Mouse (Mus musculus) adrenal gland, adult 2 months (tissue): ENCODE results near the gene Lmo7. TPM values are rescaled to one million over a fixed set of nuclear protein-coding genes. Genes with fewer than 3 reads are reported as not detected.

Source experiments
- DNase-seq: peaks from one replicate; pipeline ENCODE4 v3.0.0; 2021
- long read RNA-seq: library from polyadenylated mRNA; stranded (forward); transcript quantifications from one replicate; pipeline ENCODE4 v2.0.0, GENCODE M21; 2021
- polyA plus RNA-seq: library from polyadenylated mRNA; depleted of rRNA; stranded (reverse); fragments of >200 nt; gene quantifications from 2 replicates; pipeline ENCODE4 v1.2.3, GENCODE M21; 2012; rRNA removed
- total RNA-seq, 2 experiments: library from RNA; stranded (reverse); gene quantifications; 2 replicates each; pipeline ENCODE4 v1.2.3; 2021

Lmo7 gene
- total RNA-seq = 10 to 100 TPM; 17.5 to 29.8 TPM
- 12.9 and 13.1 TPM in 2 replicates for polyA plus RNA-seq
- long read RNA-seq, partial matches to known transcripts = 1 of 5 reads
- long read RNA-seq, other reads (novel, unspliced or antisense) = 4 of 5 reads

- DNase-seq = peak; percentile 93
Measured at GRCm38 (mm10) chr14:101729237-101729971, at the start of gene Lmo7, which contains the start of gene Gm9922. Gene Lmo7, plus strand, starts transcription at chr14:101729957. Gene Gm9922, minus strand, starts transcription at chr14:101729814.

DNA sequence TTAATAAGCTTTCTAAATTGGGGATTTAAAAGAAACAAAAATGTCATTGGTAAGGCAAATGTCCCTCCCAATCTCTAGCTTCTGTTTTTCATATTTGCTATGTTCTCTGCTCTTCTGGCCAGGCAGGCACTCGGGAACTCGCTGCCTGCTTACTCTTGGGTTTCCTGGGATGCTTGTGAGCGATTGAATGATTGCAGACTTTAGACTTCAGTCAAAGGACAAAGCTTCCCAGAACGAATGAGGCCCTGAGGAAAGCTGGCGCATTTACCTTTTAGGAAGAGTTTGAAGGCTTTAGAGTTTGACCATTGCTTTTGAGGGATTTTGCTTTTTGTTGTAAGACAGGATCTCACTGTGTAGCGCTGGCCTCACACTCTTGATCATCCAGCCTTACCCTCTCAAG lies 42.1 kb upstream of the Lmo7 start:
- DNase-seq = no peak

- no peak for DNase-seq
Measured at GRCm38 (mm10) chr14:101688406-101688805, 41.4 kb upstream of the Lmo7 start.

- no peak for DNase-seq
Measured at GRCm38 (mm10) chr14:101704479-101704878, 25.3 kb upstream of the Lmo7 start.

DNA sequence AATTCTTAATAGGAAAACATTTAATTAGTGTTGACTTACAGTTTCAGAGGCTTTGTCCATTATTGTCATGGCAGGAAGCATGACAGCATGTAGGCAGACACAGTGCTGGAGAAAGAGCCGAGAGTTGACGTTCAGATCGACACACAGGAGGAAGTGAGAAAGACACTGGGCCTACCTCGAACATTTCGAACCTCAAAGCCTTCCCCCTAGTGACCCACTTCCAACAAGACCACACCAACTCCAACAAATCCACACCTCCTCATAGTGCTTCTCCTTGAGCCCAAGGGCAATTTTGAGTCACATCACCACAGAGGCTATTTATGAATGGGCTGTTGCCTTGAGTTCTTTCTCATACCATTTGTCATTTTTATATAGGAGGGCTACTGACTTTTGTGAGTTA lies 22.7 kb upstream of the Lmo7 start:
- DNase-seq = peak; percentile 31

DNA sequence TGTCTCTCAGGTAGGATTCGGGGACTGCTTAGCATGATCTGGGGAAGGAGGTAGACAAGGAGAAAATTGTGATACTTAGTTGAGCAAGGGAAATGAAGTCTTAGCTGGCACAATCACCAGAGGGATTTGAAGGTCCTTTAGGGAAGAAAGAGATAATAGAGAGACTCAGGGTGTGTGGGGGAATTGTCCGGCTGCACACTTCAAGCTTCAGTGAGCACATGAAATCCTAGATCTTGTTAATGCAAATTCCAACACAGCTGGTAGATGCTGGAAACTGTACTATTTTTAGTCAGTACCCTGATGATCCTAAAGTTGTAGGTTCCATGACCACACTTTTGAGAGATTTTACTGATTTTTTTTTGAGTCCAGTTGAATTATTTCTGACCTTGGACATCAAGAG lies 15.3 kb upstream of the Lmo7 start:
- DNase-seq = no peak

- no peak for DNase-seq
Measured at GRCm38 (mm10) chr14:101729972-101730692, 375 bp downstream of the Lmo7 start.

DNA sequence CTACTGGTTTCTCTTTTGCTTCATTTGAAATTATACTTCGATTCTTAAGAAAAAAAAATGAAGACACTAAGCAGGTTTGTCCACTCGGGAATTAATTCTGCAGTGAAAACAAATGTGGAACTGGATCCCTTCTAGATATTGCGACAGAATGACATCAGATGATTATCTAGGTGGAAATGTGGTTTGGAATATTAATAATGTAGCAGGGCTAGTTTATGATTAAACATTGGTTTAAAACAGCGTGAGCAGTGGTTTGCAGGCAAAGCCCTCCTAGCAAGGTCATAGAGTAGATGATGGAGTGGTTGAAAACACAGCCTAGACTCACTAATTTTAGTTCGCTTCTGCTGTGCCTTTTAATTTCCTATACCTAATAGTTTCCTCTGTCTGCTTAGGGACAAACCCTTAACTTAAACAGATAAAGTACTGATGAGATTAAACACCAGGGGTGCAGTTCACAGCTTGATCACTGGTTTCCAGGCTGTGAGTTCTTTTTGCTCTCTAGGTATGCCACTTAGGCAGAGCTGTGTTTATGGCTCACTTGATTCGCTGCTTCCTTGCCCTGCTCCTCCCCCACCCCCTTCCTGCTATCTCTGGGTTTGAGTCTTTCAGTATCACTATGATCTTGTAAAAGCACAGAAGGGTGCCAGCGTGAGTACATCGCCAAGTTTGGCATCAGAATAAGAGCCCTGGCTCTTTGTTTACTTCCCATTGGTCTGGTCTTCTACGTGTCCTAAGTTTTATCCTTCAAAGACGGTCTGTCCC lies 4.0 kb downstream of the Lmo7 start:
- no peak for DNase-seq

DNA sequence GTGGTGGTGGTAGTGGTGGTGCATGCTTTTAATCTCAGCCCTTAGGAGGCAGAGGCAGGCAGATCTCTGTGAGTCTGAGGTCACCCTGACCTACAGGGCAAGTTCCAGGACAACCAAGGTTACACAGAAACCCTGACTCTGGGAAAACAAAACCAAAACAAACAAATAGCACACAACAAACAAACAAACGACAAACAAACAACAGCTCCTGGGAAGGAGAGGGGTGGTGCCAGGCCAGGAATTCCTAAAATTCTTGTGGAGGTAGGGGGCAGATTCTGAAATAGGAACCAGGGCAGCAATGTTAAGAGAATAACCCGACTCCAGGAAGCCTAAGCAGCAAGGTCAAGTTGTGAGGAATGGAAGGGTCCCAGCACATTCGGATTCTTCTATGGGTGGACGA lies 7.7 kb downstream of the Lmo7 start:
- no peak for DNase-seq

DNA sequence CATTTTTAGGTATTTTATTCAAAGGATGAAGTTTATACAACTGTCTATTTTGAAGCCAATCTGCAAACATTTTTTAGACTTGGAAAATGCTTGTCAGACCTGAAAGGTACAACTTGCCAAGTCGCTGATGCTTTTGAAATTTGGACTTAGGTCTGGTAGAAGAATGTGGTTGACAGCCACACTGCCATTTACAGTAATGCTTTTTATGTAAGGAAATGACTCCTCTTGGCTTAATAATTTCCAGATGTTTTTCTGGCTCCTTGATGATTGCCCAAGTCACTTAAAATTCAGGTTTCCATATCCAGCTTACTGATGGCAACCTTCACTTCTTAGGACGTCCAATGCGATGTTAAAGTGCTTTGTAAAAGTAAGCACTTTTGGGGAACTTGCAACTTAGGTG lies 16.9 kb downstream of the Lmo7 start:
- no peak for DNase-seq

DNA sequence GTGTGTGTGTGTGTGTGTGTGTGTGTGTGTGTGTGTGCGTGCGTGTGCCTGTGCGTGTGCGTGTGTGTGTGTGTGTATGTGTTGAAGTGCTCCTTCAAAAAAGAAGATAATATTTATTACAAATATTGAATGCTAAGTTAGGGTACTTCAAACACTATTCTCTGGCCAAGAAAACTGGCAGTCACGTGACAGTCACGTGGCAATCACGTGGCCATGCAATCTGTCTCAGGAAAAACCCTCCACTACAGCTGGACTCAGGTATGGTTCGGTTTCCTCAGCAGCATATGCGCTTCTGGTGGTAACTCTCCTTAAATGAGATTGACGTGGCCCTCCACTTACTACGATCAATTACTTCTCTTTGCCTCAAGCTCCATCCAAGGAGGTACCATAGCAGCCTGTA lies 18.1 kb downstream of the Lmo7 start:
- no peak for DNase-seq

DNA sequence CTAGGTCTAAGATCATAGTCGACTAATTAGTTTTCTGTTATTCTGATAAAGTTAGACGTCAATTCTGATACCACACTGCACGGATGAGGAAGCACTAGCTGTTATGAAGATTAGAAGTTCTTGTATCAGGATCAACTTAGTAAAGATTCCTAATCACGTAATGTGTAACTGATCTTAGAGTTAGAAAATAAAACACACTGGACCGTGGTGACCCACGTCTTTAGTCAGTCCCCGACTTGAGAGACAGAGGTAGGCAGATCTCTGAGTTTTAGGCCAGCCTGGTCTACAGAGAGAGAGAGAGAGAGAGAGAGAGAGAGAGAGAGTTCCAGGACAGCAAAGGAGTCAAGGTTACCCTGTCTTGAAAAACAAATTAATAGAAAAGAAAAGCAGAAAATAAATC lies 18.7 kb downstream of the Lmo7 start:
- no peak for DNase-seq

DNA sequence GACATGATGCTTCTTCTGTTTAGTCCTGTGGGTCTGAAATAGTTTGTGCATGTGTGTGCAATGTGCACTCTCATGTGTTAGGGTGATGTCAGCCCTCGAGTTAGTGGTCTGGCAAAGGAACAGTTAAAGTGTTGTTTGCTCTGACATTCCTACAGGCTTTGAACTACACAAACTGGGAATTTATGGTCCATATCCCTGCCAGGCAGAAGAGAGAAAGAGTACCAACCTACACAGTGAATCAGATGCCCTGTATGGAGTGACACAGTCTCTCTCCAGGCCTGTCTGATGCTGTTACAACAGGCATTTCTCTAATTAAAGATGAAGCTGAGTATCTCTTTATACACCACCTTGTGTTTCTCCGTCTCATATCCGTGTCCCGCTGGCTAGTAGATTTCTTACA lies 21.2 kb downstream of the Lmo7 start:
- DNase-seq = no peak

DNA sequence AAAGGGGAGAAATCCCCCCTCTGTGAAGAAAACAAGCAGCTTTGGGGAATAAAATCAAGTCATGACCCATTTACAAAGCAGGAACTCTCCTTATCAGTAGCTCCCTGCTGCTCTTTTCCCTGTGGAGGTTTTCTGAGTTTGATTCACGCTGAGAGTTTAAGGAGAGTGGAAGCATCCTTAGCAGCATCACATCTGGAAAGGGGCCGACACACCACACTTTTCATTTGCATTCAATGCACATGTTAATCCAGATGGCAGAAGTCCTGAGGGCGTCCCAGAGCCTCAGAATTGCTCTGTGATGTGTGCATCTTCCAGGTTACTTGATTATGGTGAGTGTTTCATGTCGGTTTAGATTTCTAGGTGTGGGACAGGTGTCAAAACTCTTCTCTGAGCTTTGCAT lies 25.7 kb downstream of the Lmo7 start:
- DNase-seq = no peak

DNA sequence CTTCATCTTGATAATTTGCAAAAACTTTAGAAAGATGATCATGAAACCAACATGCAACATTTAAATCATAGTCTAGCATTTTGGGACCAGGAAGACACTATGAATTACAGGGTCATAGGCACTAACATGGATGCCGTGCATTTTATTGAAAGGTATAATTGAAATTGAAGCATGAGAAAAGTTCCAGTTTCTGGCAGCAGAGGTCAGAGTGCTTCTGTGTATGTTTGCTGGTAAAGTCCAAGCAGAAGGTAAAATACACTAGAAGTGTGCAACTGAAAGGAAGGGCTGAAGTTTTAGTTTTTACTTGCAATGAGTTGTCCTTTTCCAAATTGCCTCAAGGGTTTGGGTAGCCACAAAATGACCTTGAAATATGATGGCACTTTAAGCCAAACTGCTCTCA lies 32.5 kb downstream of the Lmo7 start:
- no peak for DNase-seq

- no peak for DNase-seq
Measured at GRCm38 (mm10) chr14:101763762-101764295, 34.1 kb downstream of the Lmo7 start.

DNA sequence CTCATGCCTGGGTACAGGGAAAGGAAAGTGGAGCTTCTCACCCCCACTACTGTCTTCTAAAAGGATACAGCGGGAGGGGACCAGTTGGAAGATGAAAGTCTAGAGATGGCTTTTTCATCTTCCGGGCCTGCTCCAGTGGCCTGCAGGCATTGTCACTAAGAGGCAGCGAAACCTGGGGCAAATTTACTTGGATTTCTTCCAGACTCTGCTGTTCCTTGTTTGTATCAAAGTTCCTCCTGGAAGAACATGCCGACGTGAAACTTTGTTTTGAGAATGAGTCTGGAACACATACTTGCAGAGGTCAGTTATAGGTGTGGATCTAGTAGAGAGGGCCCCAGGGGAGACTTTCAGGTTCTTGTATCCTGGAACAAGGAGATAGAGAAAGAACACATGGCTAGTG lies 41.6 kb downstream of the Lmo7 start:
- no peak for DNase-seq

GRCm38 (mm10) chr14:101771756-101772155 lies 42.0 kb downstream of the Lmo7 start:
- DNase-seq = no peak

GRCm38 (mm10) chr14:101774631-101775030 lies 44.9 kb downstream of the Lmo7 start:
- peak; percentile 17 for DNase-seq

- no peak for DNase-seq
Measured at GRCm38 (mm10) chr14:101776296-101777128, 46.8 kb downstream of the Lmo7 start.

- DNase-seq = no peak
Measured at GRCm38 (mm10) chr14:101777129-101777493, 47.4 kb downstream of the Lmo7 start.

GRCm38 (mm10) chr14:101778426-101778825 lies 48.7 kb downstream of the Lmo7 start:
- no peak for DNase-seq
